Mouse (Mus musculus): ENCODE measurements around the gene Hint3. TPM values are rescaled to one million over a fixed set of nuclear protein-coding genes. Genes with fewer than 3 reads are reported as not detected.
A peak's percentile ranks its signal among the peaks of the same experiment; 100 is the strongest.

Hint3 gene
- polyA plus RNA-seq, 1 experiment from 2014 or later = 22.8 TPM

GRCm38 (mm10) chr10:30618091-30618917 lies 11.1 kb downstream of the Hint3 start:
- Histone ChIP-seq H3K36me3 (ENCODE audit: control insufficient read depth, insufficient read depth, low read length) (no peaks in the 10 kb centered on the region), H3K9me3 (ENCODE audit: control insufficient read depth, low read length) (no peaks in the 10 kb centered on the region), H3K4me3 (ENCODE audit: low read depth, low read length) (peak overlapping the region; percentile 68), H3K4me2 (ENCODE audit: low read depth, low read length) (peak overlapping the region; percentile 72), H3K9ac (ENCODE audit: low read depth, low read length) (peak overlapping the region; percentile 77), H3K27ac (replicated peaks; ENCODE audit: low read depth, low read length) (peak overlapping the region; percentile 95), H3K27me3 (replicated peaks; ENCODE audit: control insufficient read depth, insufficient read depth, low read length) (no peaks in the 10 kb centered on the region), H3K4me1 (ENCODE audit: control insufficient read depth, insufficient read depth, low read length) (no peaks in the 10 kb centered on the region)
- 2% methylated on average over 38 of the region's 49 CpGs for WGBS
- DNase-seq (ENCODE audit: low spot score) (peak; percentile 99), ATAC-seq (ENCODE audit: low read depth) (peak; percentile 100)

GRCm38 (mm10) chr10:30613039-30613438 lies 16.4 kb downstream of the Hint3 start:
- Histone ChIP-seq H3K4me1 (ENCODE audit: control insufficient read depth, insufficient read depth, low read length) (no peaks in the 10 kb centered on the region), H3K4me3 (ENCODE audit: low read depth, low read length) (no peak overlapping the region), H3K4me2 (ENCODE audit: low read depth, low read length) (no peak overlapping the region), H3K9me3 (ENCODE audit: control insufficient read depth, low read length) (no peaks in the 10 kb centered on the region), H3K27ac (replicated peaks; ENCODE audit: low read depth, low read length) (no peak overlapping the region), H3K9ac (ENCODE audit: low read depth, low read length) (no peak overlapping the region), H3K36me3 (ENCODE audit: control insufficient read depth, insufficient read depth, low read length) (peaks cover 11% of the 10 kb centered on the region; the same call in 1 of the 2 replicates), H3K27me3 (replicated peaks; ENCODE audit: control insufficient read depth, insufficient read depth, low read length) (no peaks in the 10 kb centered on the region)
- no peak for ATAC-seq (ENCODE audit: low read depth)
- WGBS = 84% methylated on average over 4 of the region's 4 CpGs
- DNase-seq (ENCODE audit: low spot score) = no peak

- no peak overlapping the region for H3K27ac ChIP-seq (replicated peaks; ENCODE audit: low read depth, low read length)
- no peak for DNase-seq (ENCODE audit: low spot score)
- H3K36me3 ChIP-seq (ENCODE audit: control insufficient read depth, insufficient read depth, low read length) = peaks cover 11% of the 10 kb centered on the region; the same call in 1 of the 2 replicates
- ATAC-seq (ENCODE audit: low read depth) = no peak
- H3K27me3 ChIP-seq (replicated peaks; ENCODE audit: control insufficient read depth, insufficient read depth, low read length) = no peaks in the 10 kb centered on the region
- H3K9ac ChIP-seq (ENCODE audit: low read depth, low read length) = no peak overlapping the region
- H3K4me2 ChIP-seq (ENCODE audit: low read depth, low read length) = no peak overlapping the region
- no peaks in the 10 kb centered on the region for H3K9me3 ChIP-seq (ENCODE audit: control insufficient read depth, low read length)
- H3K4me1 ChIP-seq (ENCODE audit: control insufficient read depth, insufficient read depth, low read length) = no peaks in the 10 kb centered on the region
- no peak overlapping the region for H3K4me3 ChIP-seq (ENCODE audit: low read depth, low read length)
Observed at GRCm38 (mm10) chr10:30609614-30610013, 19.8 kb downstream of the Hint3 start.

- no peaks in the 10 kb centered on the region for H3K9me3 ChIP-seq (ENCODE audit: control insufficient read depth, low read length)
- no peak overlapping the region for H3K27ac ChIP-seq (replicated peaks; ENCODE audit: low read depth, low read length)
- no peak for ATAC-seq (ENCODE audit: low read depth)
- no peak for DNase-seq (ENCODE audit: low spot score)
- H3K27me3 ChIP-seq (replicated peaks; ENCODE audit: control insufficient read depth, insufficient read depth, low read length) = no peaks in the 10 kb centered on the region
- no peak overlapping the region for H3K9ac ChIP-seq (ENCODE audit: low read depth, low read length)
- no peaks in the 10 kb centered on the region for H3K4me1 ChIP-seq (ENCODE audit: control insufficient read depth, insufficient read depth, low read length)
- no peak overlapping the region for H3K4me2 ChIP-seq (ENCODE audit: low read depth, low read length)
- 63% methylated on average over 2 of the region's 2 CpGs for WGBS
- no peak overlapping the region for H3K4me3 ChIP-seq (ENCODE audit: low read depth, low read length)
- H3K36me3 ChIP-seq (ENCODE audit: control insufficient read depth, insufficient read depth, low read length) = peaks cover 11% of the 10 kb centered on the region; the same call in 1 of the 2 replicates
Observed at GRCm38 (mm10) chr10:30608109-30608508, 21.3 kb downstream of the Hint3 start.

GRCm38 (mm10) chr10:30600542-30600966 lies 28.9 kb downstream of the Hint3 start, which contains the start of gene Trmt11:
TSS of gene Trmt11 (minus strand) at chr10:30600749.
- Histone ChIP-seq H3K36me3 (ENCODE audit: control insufficient read depth, insufficient read depth, low read length) (peaks cover 12% of the 10 kb centered on the region), H3K4me1 (ENCODE audit: control insufficient read depth, insufficient read depth, low read length) (peaks cover 3% of the 10 kb centered on the region; the same call in 1 of the 2 replicates), H3K9ac (ENCODE audit: low read depth, low read length) (peak within 1 kb of the TSS; percentile 91), H3K27me3 (replicated peaks; ENCODE audit: control insufficient read depth, insufficient read depth, low read length) (no peaks in the 10 kb centered on the region), H3K4me3 (ENCODE audit: low read depth, low read length) (peak within 1 kb of the TSS; percentile 80), H3K4me2 (ENCODE audit: low read depth, low read length) (peak within 1 kb of the TSS; percentile 81), H3K9me3 (ENCODE audit: control insufficient read depth, low read length) (no peaks in the 10 kb centered on the region), H3K27ac (replicated peaks; ENCODE audit: low read depth, low read length) (peak within 1 kb of the TSS; percentile 85)
- peak; percentile 95 for DNase-seq (ENCODE audit: low spot score)
- WGBS = under 1% methylated on average over 7 of the region's 28 CpGs
- peak; percentile 98 for ATAC-seq (ENCODE audit: low read depth)

GRCm38 (mm10) chr10:30600094-30600534 lies 29.3 kb downstream of the Hint3 start:
- peak overlapping the region; percentile 85 for H3K27ac ChIP-seq (replicated peaks; ENCODE audit: low read depth, low read length)
- no peak for DNase-seq (ENCODE audit: low spot score)
- H3K27me3 ChIP-seq (replicated peaks; ENCODE audit: control insufficient read depth, insufficient read depth, low read length) = no peaks in the 10 kb centered on the region
- no peaks in the 10 kb centered on the region for H3K9me3 ChIP-seq (ENCODE audit: control insufficient read depth, low read length)
- H3K9ac ChIP-seq (ENCODE audit: low read depth, low read length) = peak overlapping the region; percentile 91
- H3K4me3 ChIP-seq (ENCODE audit: low read depth, low read length) = peak overlapping the region; percentile 80
- H3K4me1 ChIP-seq (ENCODE audit: control insufficient read depth, insufficient read depth, low read length) = peaks cover 3% of the 10 kb centered on the region; the same call in 1 of the 2 replicates
- peaks cover 16% of the 10 kb centered on the region for H3K36me3 ChIP-seq (ENCODE audit: control insufficient read depth, insufficient read depth, low read length)
- peak overlapping the region; percentile 81 for H3K4me2 ChIP-seq (ENCODE audit: low read depth, low read length)
- WGBS = 0% methylated on average over 20 of the region's 27 CpGs
- ATAC-seq (ENCODE audit: low read depth) = peak; percentile 86

- no peaks in the 10 kb centered on the region for H3K4me1 ChIP-seq (ENCODE audit: control insufficient read depth, insufficient read depth, low read length)
- H3K9me3 ChIP-seq (ENCODE audit: control insufficient read depth, low read length) = no peaks in the 10 kb centered on the region
- H3K4me3 ChIP-seq (ENCODE audit: low read depth, low read length) = no peak overlapping the region
- peak; percentile 26 for DNase-seq (ENCODE audit: low spot score)
- H3K27ac ChIP-seq (replicated peaks; ENCODE audit: low read depth, low read length) = no peak overlapping the region
- H3K9ac ChIP-seq (ENCODE audit: low read depth, low read length) = no peak overlapping the region
- ATAC-seq (ENCODE audit: low read depth) = no peak
- peaks cover 58% of the 10 kb centered on the region for H3K36me3 ChIP-seq (ENCODE audit: control insufficient read depth, insufficient read depth, low read length)
- H3K4me2 ChIP-seq (ENCODE audit: low read depth, low read length) = no peak overlapping the region
- H3K27me3 ChIP-seq (replicated peaks; ENCODE audit: control insufficient read depth, insufficient read depth, low read length) = no peaks in the 10 kb centered on the region
- WGBS = 73% methylated on average over 5 of the region's 5 CpGs
Observed at GRCm38 (mm10) chr10:30587037-30587436, 42.4 kb downstream of the Hint3 start.

GRCm38 (mm10) chr10:30585691-30586090 lies 43.7 kb downstream of the Hint3 start:
- no peak overlapping the region for H3K4me2 ChIP-seq (ENCODE audit: low read depth, low read length)
- no peak for ATAC-seq (ENCODE audit: low read depth)
- no peak overlapping the region for H3K27ac ChIP-seq (replicated peaks; ENCODE audit: low read depth, low read length)
- no peak for DNase-seq (ENCODE audit: low spot score)
- no peaks in the 10 kb centered on the region for H3K9me3 ChIP-seq (ENCODE audit: control insufficient read depth, low read length)
- H3K4me1 ChIP-seq (ENCODE audit: control insufficient read depth, insufficient read depth, low read length) = no peaks in the 10 kb centered on the region
- H3K9ac ChIP-seq (ENCODE audit: low read depth, low read length) = no peak overlapping the region
- no peaks in the 10 kb centered on the region for H3K27me3 ChIP-seq (replicated peaks; ENCODE audit: control insufficient read depth, insufficient read depth, low read length)
- no peak overlapping the region for H3K4me3 ChIP-seq (ENCODE audit: low read depth, low read length)
- WGBS = 84% methylated on average over 1 of the region's 1 CpGs
- H3K36me3 ChIP-seq (ENCODE audit: control insufficient read depth, insufficient read depth, low read length) = peaks cover 51% of the 10 kb centered on the region

All from embryonic facial prominence, embryonic 14.5 days (tissue).